Mouse (Mus musculus): ENCODE measurements around the gene Ube2e2. TPM values are rescaled to one million over a fixed set of nuclear protein-coding genes. Genes with fewer than 3 reads are reported as not detected.

Gene Ube2e2
- polyA plus RNA-seq, 1 experiment from 2014 or later: 123 TPM

GRCm38 (mm10) chr14:18618603-18619002 is 275.5 kb downstream of the Ube2e2 start:
- Histone ChIP-seq H3K9me3 (ENCODE audit: control insufficient read depth, low read length) (no peaks in the 10 kb centered on the region), H3K4me1 (ENCODE audit: control insufficient read depth, insufficient read depth, low read length) (no peaks in the 10 kb centered on the region), H3K9ac (replicated peaks; ENCODE audit: low read length) (no peak overlapping the region), H3K27me3 (ENCODE audit: control insufficient read depth, insufficient read depth, low read length) (no peaks in the 10 kb centered on the region), H3K4me2 (ENCODE audit: low read length) (no peak overlapping the region), H3K36me3 (ENCODE audit: control insufficient read depth, insufficient read depth, low read length) (no peaks in the 10 kb centered on the region), H3K27ac (replicated peaks; ENCODE audit: low read depth, low read length) (no peak overlapping the region), H3K4me3 (replicated peaks; ENCODE audit: low read depth, low read length) (no peak overlapping the region)
- 82% methylated on average over 2 of the region's 2 CpGs for WGBS
- DNase-seq (no peak), ATAC-seq (ENCODE audit: low FRiP score, low TSS enrichment) (no peak)

- H3K36me3 ChIP-seq (ENCODE audit: control insufficient read depth, insufficient read depth, low read length): no peaks in the 10 kb centered on the region
- no peak overlapping the region for H3K4me3 ChIP-seq (replicated peaks; ENCODE audit: low read depth, low read length)
- DNase-seq (no peak), ATAC-seq (ENCODE audit: low FRiP score, low TSS enrichment) (no peak)
- no peaks in the 10 kb centered on the region for H3K9me3 ChIP-seq (ENCODE audit: control insufficient read depth, low read length)
- no peaks in the 10 kb centered on the region for H3K4me1 ChIP-seq (ENCODE audit: control insufficient read depth, insufficient read depth, low read length)
- no peak overlapping the region for H3K27ac ChIP-seq (replicated peaks; ENCODE audit: low read depth, low read length)
- 74% methylated on average over 1 of the region's 1 CpGs for WGBS
- H3K4me2 ChIP-seq (ENCODE audit: low read length): no peak overlapping the region
- no peak overlapping the region for H3K9ac ChIP-seq (replicated peaks; ENCODE audit: low read length)
- H3K27me3 ChIP-seq (ENCODE audit: control insufficient read depth, insufficient read depth, low read length): no peaks in the 10 kb centered on the region
Measured at GRCm38 (mm10) chr14:18601927-18602326, 292.1 kb downstream of the Ube2e2 start.

GRCm38 (mm10) chr14:18586239-18587034 is 307.6 kb downstream of the Ube2e2 start:
- H3K9ac ChIP-seq (replicated peaks; ENCODE audit: low read length): no peak overlapping the region
- ATAC-seq (ENCODE audit: low FRiP score, low TSS enrichment): no peak
- no peak overlapping the region for H3K4me3 ChIP-seq (replicated peaks; ENCODE audit: low read depth, low read length)
- no peaks in the 10 kb centered on the region for H3K4me1 ChIP-seq (ENCODE audit: control insufficient read depth, insufficient read depth, low read length)
- H3K4me2 ChIP-seq (ENCODE audit: low read length): no peak overlapping the region
- 82% methylated on average over 4 of the region's 4 CpGs for WGBS
- H3K9me3 ChIP-seq (ENCODE audit: control insufficient read depth, low read length): no peaks in the 10 kb centered on the region
- DNase-seq: peak; percentile 8
- no peak overlapping the region for H3K27ac ChIP-seq (replicated peaks; ENCODE audit: low read depth, low read length)
- no peaks in the 10 kb centered on the region for H3K27me3 ChIP-seq (ENCODE audit: control insufficient read depth, insufficient read depth, low read length)
- H3K36me3 ChIP-seq (ENCODE audit: control insufficient read depth, insufficient read depth, low read length): no peaks in the 10 kb centered on the region

GRCm38 (mm10) chr14:18581735-18582134 is 312.3 kb downstream of the Ube2e2 start:
- Histone ChIP-seq H3K4me2 (ENCODE audit: low read length) (no peak overlapping the region), H3K27ac (replicated peaks; ENCODE audit: low read depth, low read length) (no peak overlapping the region), H3K4me1 (ENCODE audit: control insufficient read depth, insufficient read depth, low read length) (no peaks in the 10 kb centered on the region), H3K9me3 (ENCODE audit: control insufficient read depth, low read length) (no peaks in the 10 kb centered on the region), H3K9ac (replicated peaks; ENCODE audit: low read length) (no peak overlapping the region), H3K36me3 (ENCODE audit: control insufficient read depth, insufficient read depth, low read length) (no peaks in the 10 kb centered on the region), H3K4me3 (replicated peaks; ENCODE audit: low read depth, low read length) (no peak overlapping the region), H3K27me3 (ENCODE audit: control insufficient read depth, insufficient read depth, low read length) (no peaks in the 10 kb centered on the region)
- DNase-seq (no peak), ATAC-seq (ENCODE audit: low FRiP score, low TSS enrichment) (no peak)
- 96% methylated on average over 4 of the region's 4 CpGs for WGBS

- no peak for ATAC-seq (ENCODE audit: low FRiP score, low TSS enrichment)
- no peak overlapping the region for H3K4me2 ChIP-seq (ENCODE audit: low read length)
- no peak overlapping the region for H3K4me3 ChIP-seq (replicated peaks; ENCODE audit: low read depth, low read length)
- no peaks in the 10 kb centered on the region for H3K4me1 ChIP-seq (ENCODE audit: control insufficient read depth, insufficient read depth, low read length)
- H3K36me3 ChIP-seq (ENCODE audit: control insufficient read depth, insufficient read depth, low read length): no peaks in the 10 kb centered on the region
- 78% methylated on average over 2 of the region's 2 CpGs for WGBS
- no peak for DNase-seq
- H3K9me3 ChIP-seq (ENCODE audit: control insufficient read depth, low read length): no peaks in the 10 kb centered on the region
- no peak overlapping the region for H3K9ac ChIP-seq (replicated peaks; ENCODE audit: low read length)
- H3K27me3 ChIP-seq (ENCODE audit: control insufficient read depth, insufficient read depth, low read length): no peaks in the 10 kb centered on the region
- H3K27ac ChIP-seq (replicated peaks; ENCODE audit: low read depth, low read length): no peak overlapping the region
Measured at GRCm38 (mm10) chr14:18574756-18575155, 319.3 kb downstream of the Ube2e2 start.

GRCm38 (mm10) chr14:18574130-18574721 is 319.8 kb downstream of the Ube2e2 start:
- Histone ChIP-seq H3K27me3 (ENCODE audit: control insufficient read depth, insufficient read depth, low read length) (no peaks in the 10 kb centered on the region), H3K9ac (replicated peaks; ENCODE audit: low read length) (no peak overlapping the region), H3K4me3 (replicated peaks; ENCODE audit: low read depth, low read length) (no peak overlapping the region), H3K4me2 (ENCODE audit: low read length) (no peak overlapping the region), H3K27ac (replicated peaks; ENCODE audit: low read depth, low read length) (no peak overlapping the region), H3K36me3 (ENCODE audit: control insufficient read depth, insufficient read depth, low read length) (no peaks in the 10 kb centered on the region), H3K9me3 (ENCODE audit: control insufficient read depth, low read length) (no peaks in the 10 kb centered on the region), H3K4me1 (ENCODE audit: control insufficient read depth, insufficient read depth, low read length) (no peaks in the 10 kb centered on the region)
- DNase-seq: no peak
- 91% methylated on average over 10 of the region's 10 CpGs for WGBS
- ATAC-seq (ENCODE audit: low FRiP score, low TSS enrichment): peak; percentile 38; the same call in 1 of the 2 replicates

GRCm38 (mm10) chr14:18573286-18573956 is 320.6 kb downstream of the Ube2e2 start:
- Histone ChIP-seq H3K4me3 (replicated peaks; ENCODE audit: low read depth, low read length) (no peak overlapping the region), H3K4me2 (ENCODE audit: low read length) (no peak overlapping the region), H3K9me3 (ENCODE audit: control insufficient read depth, low read length) (no peaks in the 10 kb centered on the region), H3K27me3 (ENCODE audit: control insufficient read depth, insufficient read depth, low read length) (no peaks in the 10 kb centered on the region), H3K36me3 (ENCODE audit: control insufficient read depth, insufficient read depth, low read length) (no peaks in the 10 kb centered on the region), H3K4me1 (ENCODE audit: control insufficient read depth, insufficient read depth, low read length) (no peaks in the 10 kb centered on the region), H3K27ac (replicated peaks; ENCODE audit: low read depth, low read length) (no peak overlapping the region), H3K9ac (replicated peaks; ENCODE audit: low read length) (no peak overlapping the region)
- peak; percentile 27 for DNase-seq
- 50% methylated on average over 4 of the region's 4 CpGs for WGBS
- ATAC-seq (ENCODE audit: low FRiP score, low TSS enrichment): peak; percentile 68; the same call in 1 of the 2 replicates

- Histone ChIP-seq H3K9ac (replicated peaks; ENCODE audit: low read length) (no peak overlapping the region), H3K9me3 (ENCODE audit: control insufficient read depth, low read length) (no peaks in the 10 kb centered on the region), H3K36me3 (ENCODE audit: control insufficient read depth, insufficient read depth, low read length) (no peaks in the 10 kb centered on the region), H3K4me2 (ENCODE audit: low read length) (no peak overlapping the region), H3K4me1 (ENCODE audit: control insufficient read depth, insufficient read depth, low read length) (no peaks in the 10 kb centered on the region), H3K27ac (replicated peaks; ENCODE audit: low read depth, low read length) (no peak overlapping the region), H3K4me3 (replicated peaks; ENCODE audit: low read depth, low read length) (no peak overlapping the region), H3K27me3 (ENCODE audit: control insufficient read depth, insufficient read depth, low read length) (no peaks in the 10 kb centered on the region)
- DNase-seq (no peak), ATAC-seq (ENCODE audit: low FRiP score, low TSS enrichment) (0 out of 2 replicates have a peak, but pooled peaks have one; percentile 9)
- WGBS: 47% methylated on average over 4 of the region's 4 CpGs
Measured at GRCm38 (mm10) chr14:18572852-18573251, 321.2 kb downstream of the Ube2e2 start.
